Mouse (Mus musculus) heart, adult 2 months (tissue): ENCODE data around the gene Gm20388. TPM values are rescaled to one million over a fixed set of nuclear protein-coding genes. Genes with fewer than 3 reads are reported as not detected.

ENCODE experiments used
- DNase-seq, 2 experiments: peaks; one replicate each; pipeline ENCODE4 v3.0.0; 2021
- H3K27ac ChIP-seq: fragments of 200-600 bp; 2 replicates; pipeline ENCODE4 v1.8.1; 2022
- H3K27me3 ChIP-seq: fragments of 200-500 bp; 2 replicates; pipeline ENCODE4 v1.6.1; 2012; ENCODE audit warnings: mild to moderate bottlenecking, low read length, inconsistent platforms, mixed read lengths; ENCODE audit not compliant: control insufficient read depth, insufficient read depth
- H3K36me3 ChIP-seq: fragments of 200-500 bp; 2 replicates; pipeline ENCODE4 v1.6.1; 2012; ENCODE audit warnings: low read length, inconsistent platforms; ENCODE audit not compliant: control insufficient read depth, insufficient read depth
- H3K4me1 ChIP-seq: fragments of 200-500 bp; 2 replicates; pipeline ENCODE4 v1.6.1; 2011; ENCODE audit warnings: low read length; ENCODE audit not compliant: control insufficient read depth, insufficient read depth
- H3K4me3 ChIP-seq: fragments of 200-600 bp; 2 replicates; pipeline ENCODE4 v1.8.1; 2022
- H3K79me2 ChIP-seq: fragments of 200-500 bp; replicated peaks from 2 replicates; pipeline ENCODE4 v1.6.1; 2012; ENCODE audit warnings: mild to moderate bottlenecking, inconsistent platforms, low read length, moderate library complexity, mixed read lengths; ENCODE audit not compliant: control insufficient read depth, insufficient read depth
- H3K9ac ChIP-seq: fragments of 200-500 bp; 2 replicates; pipeline ENCODE4 v1.6.1; 2012; ENCODE audit warnings: low read depth, mild to moderate bottlenecking, control low read depth, inconsistent platforms, low read length, mixed read lengths
- CTCF ChIP-seq: fragments of 200-600 bp; IDR thresholded peaks from 2 replicates; pipeline ENCODE4 v1.8.1; 2022; ENCODE audit warnings: antibody characterized with exemption, mild to moderate bottlenecking, moderate library complexity
- EP300 ChIP-seq: fragments of 200-500 bp; IDR thresholded peaks from 2 replicates; pipeline ENCODE4 v1.6.1; 2011; ENCODE audit warnings: low read depth, low read length, control low read depth; ENCODE audit not compliant: insufficient read depth
- POLR2A ChIP-seq: fragments of 200-500 bp; IDR thresholded peaks from 2 replicates; pipeline ENCODE4 v1.6.1; 2011; ENCODE audit warnings: mild to moderate bottlenecking, low read depth, low read length, control low read depth; ENCODE audit not compliant: insufficient read depth
- WGBS: fragments of 180-500 bp; shearing (Covaris S2); methylation state at CpG from one replicate; pipeline ENCODE4 v1.1.7; 2018; 5-methylcytosine and 5-hydroxymethylcytosine counted together
- intact Hi-C: fragments of 180-260 bp; cut with DNase I; formaldehyde crosslinking; loops from one replicate; pipeline ENCODE4 v1.15.1; 2025
- polyA plus RNA-seq: library from polyadenylated mRNA; depleted of rRNA; stranded (reverse); fragments of >200 nt; gene quantifications from 2 replicates; pipeline ENCODE4 v1.2.3, GENCODE M21; 2012
- total RNA-seq, 2 experiments: library from RNA; stranded (reverse); gene quantifications; 2 replicates each; pipeline ENCODE4 v1.2.3; 2021

Gm20388 gene
- total and polyA plus RNA-seq, 3 experiments = 1.8 to 32.3 TPM; not detected in 1

GRCm38 (mm10) chr8:123891271-123891670, 3980.6 kb downstream of the Gm20388 start:
- TF ChIP-seq CTCF (no peak), EP300 (no peak), POLR2A (no peak)
- WGBS = 1% methylated on average over 11 of the region's 11 CpGs
- Histone ChIP-seq H3K27ac (no peak overlapping the region), H3K79me2 (no peaks in the 10 kb centered on the region), H3K36me3 (no peaks in the 10 kb centered on the region), H3K4me3 (no peak overlapping the region), H3K9ac (no peak overlapping the region), H3K4me1 (no peaks in the 10 kb centered on the region), H3K27me3 (peaks cover 7% of the 10 kb centered on the region)
- intact Hi-C loops = no loop called here
- peak; percentile 17 to 47 for DNase-seq

GRCm38 (mm10) chr8:123891883-123892585, 3981.4 kb downstream of the Gm20388 start:
- no peak for TF ChIP-seq EP300
- no peak for TF ChIP-seq POLR2A
- no peak for TF ChIP-seq CTCF

GRCm38 (mm10) chr8:123892586-123893155, 3982.0 kb downstream of the Gm20388 start:
- no peak overlapping the region for H3K27ac ChIP-seq
- TF ChIP-seq CTCF = no peak
- TF ChIP-seq POLR2A = no peak
- no peak for TF ChIP-seq EP300
- peaks cover 7% of the 10 kb centered on the region for H3K27me3 ChIP-seq
- intact Hi-C loops = no loop called here
- no peaks in the 10 kb centered on the region for H3K4me1 ChIP-seq
- no peaks in the 10 kb centered on the region for H3K79me2 ChIP-seq
- H3K4me3 ChIP-seq = no peak overlapping the region
- no peaks in the 10 kb centered on the region for H3K36me3 ChIP-seq
- WGBS = 18% methylated on average over 30 of the region's 30 CpGs
- no peak for DNase-seq
- no peak overlapping the region for H3K9ac ChIP-seq

More at GRCm38 (mm10) chr8:123891883-123892585, 3981.4 kb downstream of the Gm20388 start:
- no peaks in the 10 kb centered on the region for H3K4me1 ChIP-seq
- H3K27ac ChIP-seq = no peak overlapping the region
- peaks cover 7% of the 10 kb centered on the region for H3K27me3 ChIP-seq
- no peaks in the 10 kb centered on the region for H3K36me3 ChIP-seq
- DNase-seq = no peak
- no peaks in the 10 kb centered on the region for H3K79me2 ChIP-seq
- WGBS = 8% methylated on average over 49 of the region's 49 CpGs
- H3K4me3 ChIP-seq = no peak overlapping the region
- intact Hi-C loops = no loop called here
- no peak overlapping the region for H3K9ac ChIP-seq

GRCm38 (mm10) chr8:123893413-123893812, 3982.8 kb downstream of the Gm20388 start:
- no peak overlapping the region for H3K4me3 ChIP-seq
- no peak overlapping the region for H3K27ac ChIP-seq
- H3K4me1 ChIP-seq = no peaks in the 10 kb centered on the region
- intact Hi-C loops = no loop called here
- no peak overlapping the region for H3K9ac ChIP-seq
- H3K79me2 ChIP-seq = no peaks in the 10 kb centered on the region
- DNase-seq = no peak
- WGBS = 73% methylated on average over 11 of the region's 11 CpGs
- H3K27me3 ChIP-seq = peaks cover 7% of the 10 kb centered on the region
- H3K36me3 ChIP-seq = no peaks in the 10 kb centered on the region
- TF ChIP-seq POLR2A (no peak), CTCF (no peak), EP300 (no peak)

GRCm38 (mm10) chr8:123894502-123895097, 3984.0 kb downstream of the Gm20388 start, which contains the start of gene Acta1:
Acta1 (minus strand) TSS chr8:123894751.
- Histone ChIP-seq H3K36me3 (no peaks in the 10 kb centered on the region), H3K79me2 (no peaks in the 10 kb centered on the region), H3K4me1 (no peaks in the 10 kb centered on the region), H3K4me3 (no peak within 1 kb of the TSS), H3K27me3 (peaks cover 7% of the 10 kb centered on the region), H3K27ac (no peak within 1 kb of the TSS), H3K9ac (no peak within 1 kb of the TSS)
- TF ChIP-seq CTCF (no peak), POLR2A (peak; percentile 34; the same call in 1 of the 2 replicates), EP300 (no peak)
- intact Hi-C loops = no loop called here
- WGBS = 16% methylated on average over 15 of the region's 15 CpGs
- peak in 1 of 2 experiments; percentile 15 for DNase-seq

- Histone ChIP-seq H3K36me3 (no peaks in the 10 kb centered on the region), H3K9ac (no peak overlapping the region), H3K4me3 (no peak overlapping the region), H3K27me3 (peaks cover 7% of the 10 kb centered on the region), H3K27ac (no peak overlapping the region), H3K4me1 (no peaks in the 10 kb centered on the region), H3K79me2 (no peaks in the 10 kb centered on the region)
- intact Hi-C loops = no loop called here
- 72% methylated on average over 4 of the region's 4 CpGs for WGBS
- no peak for TF ChIP-seq CTCF
- DNase-seq = no peak
Measured at GRCm38 (mm10) chr8:123895230-123895629, 3984.6 kb downstream of the Gm20388 start.
